Mouse (Mus musculus) ES-Bruce4 (cell line): ENCODE data around the gene Hvcn1. TPM values are rescaled to one million over a fixed set of nuclear protein-coding genes. Genes with fewer than 3 reads are reported as not detected.
A peak's percentile ranks its signal among the peaks of the same experiment; 100 is the strongest.

ENCODE experiments used
- H3K27ac ChIP-seq: 2 replicates; pipeline ENCODE4 v1.5.1; 2012; ENCODE audit warnings: low read length, inconsistent platforms; ENCODE audit not compliant: insufficient read depth
- H3K27me3 ChIP-seq: 2 replicates; pipeline ENCODE4 v1.6.1; 2012; ENCODE audit warnings: mild to moderate bottlenecking, low read length, inconsistent platforms; ENCODE audit not compliant: control insufficient read depth, poor library complexity, insufficient read depth, severe bottlenecking
- H3K36me3 ChIP-seq: 2 replicates; pipeline ENCODE4 v1.6.1; 2012; ENCODE audit warnings: inconsistent platforms, mild to moderate bottlenecking, low read length, moderate library complexity; ENCODE audit not compliant: control insufficient read depth, poor library complexity, insufficient read depth, severe bottlenecking
- H3K4me1 ChIP-seq: one replicate; pipeline ENCODE4 v1.8.1; 2011; ENCODE audit warnings: low read length; ENCODE audit not compliant: control insufficient read depth, insufficient read depth
- H3K4me3 ChIP-seq: 2 replicates; pipeline ENCODE4 v1.5.1; 2011; ENCODE audit warnings: low read depth, mild to moderate bottlenecking, low read length
- H3K9ac ChIP-seq: 2 replicates; pipeline ENCODE4 v1.6.1; 2012; ENCODE audit warnings: low read depth, mild to moderate bottlenecking, inconsistent platforms; ENCODE audit not compliant: poor library complexity, severe bottlenecking
- H3K9me3 ChIP-seq: replicated peaks from 2 replicates; pipeline ENCODE4 v1.6.1; 2012; ENCODE audit warnings: mild to moderate bottlenecking, low read length, inconsistent platforms; ENCODE audit not compliant: control insufficient read depth, poor library complexity, insufficient read depth, severe bottlenecking
- CTCF ChIP-seq: IDR thresholded peaks from one replicate; pipeline ENCODE4 v1.8.1; 2011; ENCODE audit warnings: low read depth, low read length
- EP300 ChIP-seq: IDR thresholded peaks from 2 replicates; pipeline ENCODE4 v1.6.1; 2011; ENCODE audit warnings: low read depth, low read length; ENCODE audit not compliant: insufficient read depth
- POLR2A ChIP-seq: IDR thresholded peaks from one replicate; pipeline ENCODE4 v1.8.1; 2011; ENCODE audit warnings: low read length; ENCODE audit not compliant: insufficient read depth
- polyA plus RNA-seq: library from polyadenylated mRNA; stranded (reverse); fragments of >200 nt; gene quantifications from 2 replicates; pipeline ENCODE4 v1.2.4, GENCODE M21; 2011; ENCODE audit warnings: low read depth; ENCODE audit not compliant: missing spikeins, insufficient read depth, insufficient read length

Gene Hvcn1
- polyA plus RNA-seq, 1 experiment: 10.6 TPM

DNA sequence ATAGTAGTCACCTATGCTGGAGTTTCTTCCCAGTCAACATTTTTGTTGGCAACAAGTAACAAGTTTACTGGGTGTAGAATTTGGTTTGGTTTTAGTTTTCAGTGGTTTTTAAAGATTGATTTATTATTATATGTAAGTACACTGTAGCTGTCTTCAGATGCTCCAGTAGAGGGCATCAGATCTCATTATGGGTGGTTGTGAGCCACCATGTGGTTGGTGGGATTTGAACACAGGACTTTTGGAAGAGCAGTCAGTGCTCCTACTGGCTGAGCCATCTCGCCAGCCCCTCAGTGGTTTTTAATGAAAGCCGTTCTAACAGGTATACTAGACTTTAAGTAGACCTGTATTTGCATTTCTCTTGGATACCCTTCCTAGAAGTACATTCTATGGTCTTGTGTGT lies 59.3 kb downstream of the Hvcn1 start:
- Histone ChIP-seq H3K4me1 (peaks cover 5% of the 10 kb centered on the region), H3K27me3 (no peaks in the 10 kb centered on the region), H3K9me3 (no peaks in the 10 kb centered on the region), H3K27ac (no peak overlapping the region), H3K4me3 (no peak overlapping the region), H3K36me3 (no peaks in the 10 kb centered on the region), H3K9ac (no peak overlapping the region)
- TF ChIP-seq EP300 (no peak), CTCF (no peak), POLR2A (no peak)

DNA sequence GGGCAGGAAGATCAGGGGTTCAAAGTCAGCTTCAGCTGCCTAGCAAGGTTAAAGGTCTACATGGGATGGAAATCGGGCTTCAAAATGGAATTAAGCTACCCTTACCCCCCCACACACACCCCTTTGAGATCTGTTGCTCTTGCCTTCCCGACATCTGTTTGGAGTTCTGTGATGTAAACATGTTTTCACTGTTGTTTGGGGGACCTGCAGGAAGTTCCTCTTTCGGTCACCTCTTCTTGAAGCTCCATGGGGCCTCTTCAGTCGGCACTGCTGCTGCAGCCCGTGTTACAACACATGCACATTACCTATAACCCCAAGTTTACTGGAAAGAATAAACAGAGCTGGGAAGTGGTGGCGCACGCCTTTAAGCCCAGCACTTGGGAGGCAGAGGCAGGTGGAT lies 60.5 kb downstream of the Hvcn1 start:
- Histone ChIP-seq H3K4me1 (peaks cover 5% of the 10 kb centered on the region), H3K27ac (no peak overlapping the region), H3K9ac (no peak overlapping the region), H3K36me3 (no peaks in the 10 kb centered on the region), H3K27me3 (no peaks in the 10 kb centered on the region), H3K9me3 (no peaks in the 10 kb centered on the region), H3K4me3 (no peak overlapping the region)
- TF ChIP-seq CTCF (no peak), POLR2A (no peak), EP300 (no peak)

DNA sequence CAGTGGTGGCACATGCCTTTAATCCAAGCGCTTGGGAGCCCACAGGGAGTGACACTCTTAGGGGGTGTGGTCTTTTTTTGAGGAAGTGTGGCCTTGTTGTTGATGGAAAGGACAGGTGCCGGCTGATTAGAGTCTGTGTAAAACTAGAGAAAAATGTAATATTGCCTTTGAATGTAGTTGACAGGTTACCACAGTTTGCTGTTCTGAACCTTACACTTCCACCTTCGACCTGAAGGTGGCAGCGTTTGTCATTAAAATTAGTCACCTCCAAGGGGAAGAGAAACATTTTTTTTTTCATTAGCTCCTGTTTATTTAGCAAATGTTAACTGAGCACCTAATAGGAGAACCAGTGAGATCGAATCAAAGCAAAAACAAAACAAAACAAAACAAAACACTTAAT lies 61.3 kb downstream of the Hvcn1 start:
- Histone ChIP-seq H3K27me3 (no peaks in the 10 kb centered on the region), H3K4me1 (peaks cover 5% of the 10 kb centered on the region), H3K9me3 (no peaks in the 10 kb centered on the region), H3K36me3 (no peaks in the 10 kb centered on the region), H3K9ac (no peak overlapping the region), H3K4me3 (no peak overlapping the region), H3K27ac (no peak overlapping the region)
- TF ChIP-seq CTCF: peak; percentile 14
- no peak for TF ChIP-seq EP300

DNA sequence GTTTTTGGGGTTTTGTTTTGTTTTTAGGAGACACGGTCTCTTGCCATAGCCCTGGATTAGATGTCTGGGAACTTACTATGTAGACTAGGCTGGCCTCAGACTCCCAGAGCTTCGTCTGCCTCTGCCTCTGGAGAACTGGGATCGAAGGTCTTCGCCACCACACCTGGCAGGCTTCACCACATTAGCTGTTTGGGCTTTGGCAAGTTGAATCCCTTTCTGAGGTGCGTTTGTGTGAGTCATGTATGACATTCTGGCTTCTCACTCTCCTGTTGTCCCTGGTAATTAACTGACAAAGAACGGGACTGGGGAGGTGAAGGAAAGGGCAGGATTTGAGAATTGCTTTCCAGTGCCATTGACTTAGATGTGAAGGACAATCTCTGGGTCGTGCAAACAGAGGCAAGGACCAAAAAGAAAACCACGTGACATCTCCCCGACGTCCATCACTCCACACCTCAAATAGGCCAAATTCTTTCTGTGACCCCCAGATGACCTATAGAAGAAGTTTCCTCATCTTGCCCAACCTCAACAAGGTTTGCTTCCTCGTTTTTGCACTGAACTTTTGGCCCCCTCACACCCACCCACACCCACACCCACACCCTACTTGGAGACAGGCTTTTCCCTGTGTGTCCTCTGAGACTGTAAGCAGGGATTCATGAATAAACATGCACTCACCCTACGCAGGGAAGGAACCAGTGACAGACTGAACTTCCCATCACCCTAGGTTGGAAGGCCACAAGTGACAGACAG lies 62.4 kb downstream of the Hvcn1 start:
- peak overlapping the region; percentile 3 for H3K27ac ChIP-seq
- H3K9me3 ChIP-seq: no peaks in the 10 kb centered on the region
- peaks cover 5% of the 10 kb centered on the region for H3K4me1 ChIP-seq
- no peaks in the 10 kb centered on the region for H3K27me3 ChIP-seq
- 0 out of 2 replicates have a peak, but pooled peaks have one; percentile 8 for TF ChIP-seq EP300
- TF ChIP-seq CTCF: no peak
- H3K4me3 ChIP-seq: no peak overlapping the region
- H3K36me3 ChIP-seq: no peaks in the 10 kb centered on the region
- no peak overlapping the region for H3K9ac ChIP-seq

DNA sequence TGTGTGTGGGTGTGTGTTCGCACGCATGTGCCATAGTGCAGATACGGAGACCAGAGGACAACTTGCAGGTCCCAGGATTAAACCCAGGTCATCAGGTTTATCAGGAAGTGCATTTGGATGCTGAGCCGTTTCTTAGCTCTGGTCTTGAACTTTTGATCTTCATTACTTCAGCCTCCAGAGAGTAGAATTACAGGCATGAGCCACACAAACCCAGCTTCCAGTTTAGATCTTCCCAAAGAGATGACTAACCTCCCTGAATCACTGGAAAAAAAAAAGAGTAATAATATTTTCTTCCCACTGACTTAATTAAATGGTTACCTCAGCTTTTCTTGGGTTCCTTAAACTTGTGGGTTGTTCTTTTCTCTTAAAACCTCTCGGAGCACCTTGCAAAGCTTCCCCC lies 66.2 kb downstream of the Hvcn1 start:
- no peak for TF ChIP-seq EP300
- TF ChIP-seq POLR2A: no peak
- no peak for TF ChIP-seq CTCF
- Histone ChIP-seq H3K4me1 (peaks cover 10% of the 10 kb centered on the region), H3K9ac (no peak overlapping the region), H3K36me3 (no peaks in the 10 kb centered on the region), H3K4me3 (no peak overlapping the region), H3K27ac (no peak overlapping the region), H3K27me3 (no peaks in the 10 kb centered on the region), H3K9me3 (no peaks in the 10 kb centered on the region)

DNA sequence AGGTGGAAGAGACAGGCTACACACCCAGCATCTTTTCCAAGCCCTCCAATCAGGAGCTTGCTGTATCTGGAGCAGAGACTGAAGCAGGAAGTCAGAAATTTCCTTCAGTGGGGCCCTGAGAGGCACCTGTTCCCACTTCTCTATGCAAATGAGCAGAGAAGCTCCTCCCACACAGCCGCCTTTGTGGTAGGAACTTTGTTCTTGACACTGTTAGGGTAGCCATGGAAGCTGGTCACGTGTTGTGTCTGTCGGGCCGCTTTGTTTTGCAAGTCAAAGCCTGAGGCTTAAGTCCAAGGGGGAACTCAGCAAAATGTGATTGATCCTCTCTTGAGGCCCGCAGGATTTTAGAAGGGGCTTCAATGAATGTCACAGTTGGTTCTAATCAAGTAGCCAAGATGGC lies 68.2 kb downstream of the Hvcn1 start:
- no peaks in the 10 kb centered on the region for H3K9me3 ChIP-seq
- peaks cover 5% of the 10 kb centered on the region for H3K4me1 ChIP-seq
- H3K36me3 ChIP-seq: no peaks in the 10 kb centered on the region
- no peaks in the 10 kb centered on the region for H3K27me3 ChIP-seq
- no peak; the same call in 1 of the 2 replicates for TF ChIP-seq EP300
- peak overlapping the region; percentile 84 for H3K27ac ChIP-seq
- no peak overlapping the region for H3K9ac ChIP-seq
- no peak overlapping the region for H3K4me3 ChIP-seq
